Mouse (Mus musculus) forebrain, postnatal 0 days (tissue): Measurements from ENCODE around the gene Gna12. TPM values are rescaled to one million over a fixed set of nuclear protein-coding genes. Genes with fewer than 3 reads are reported as not detected.

Source experiments
- ATAC-seq: fragments of 200-750 bp; cut with Nextera tagmentation; 2 replicates; pipeline ENCODE4 v1.8.0; 2017; ENCODE audit warnings: mild to moderate bottlenecking, moderate library complexity
- DNase-seq: peaks from one replicate; pipeline ENCODE4 v3.0.0-alpha.2; 2015
- H3K27ac ChIP-seq: fragments of 300-500 bp; sonication (generic); 2 replicates; pipeline ENCODE4 v1.5.1; 2014; ENCODE audit warnings: low read depth, mild to moderate bottlenecking, antibody characterized with exemption, low read length, moderate library complexity, mixed read lengths
- H3K27me3 ChIP-seq: fragments of 300-500 bp; sonication (generic); 2 replicates; pipeline ENCODE4 v1.6.1; 2014; ENCODE audit warnings: mild to moderate bottlenecking, low read length, mixed read lengths; ENCODE audit not compliant: insufficient read depth
- H3K36me3 ChIP-seq: fragments of 300-500 bp; sonication (generic); 2 replicates; pipeline ENCODE4 v1.6.1; 2014; ENCODE audit warnings: mild to moderate bottlenecking, moderate library complexity; ENCODE audit not compliant: insufficient read depth
- H3K4me1 ChIP-seq: fragments of 300-500 bp; sonication (generic); 2 replicates; pipeline ENCODE4 v1.6.1; 2014; ENCODE audit warnings: antibody characterized with exemption; ENCODE audit not compliant: insufficient read depth
- H3K4me2 ChIP-seq: fragments of 300-500 bp; sonication (generic); 2 replicates; pipeline ENCODE4 v1.6.1; 2014; ENCODE audit warnings: low read depth, mild to moderate bottlenecking, moderate library complexity
- H3K4me3 ChIP-seq: fragments of 300-500 bp; sonication (generic); 2 replicates; pipeline ENCODE4 v1.5.1; 2014; ENCODE audit warnings: low read depth, low read length, mixed read lengths
- H3K9ac ChIP-seq: fragments of 300-500 bp; sonication (generic); 2 replicates; pipeline ENCODE4 v1.6.1; 2014; ENCODE audit warnings: mild to moderate bottlenecking
- H3K9me3 ChIP-seq: fragments of 300-500 bp; sonication (generic); 2 replicates; pipeline ENCODE4 v1.6.1; 2016; ENCODE audit warnings: low read length
- CTCF ChIP-seq: sonication (generic); IDR thresholded peaks from 2 replicates; pipeline ENCODE4 v1.5.1; 2016; ENCODE audit warnings: antibody characterized with exemption, control low read depth, low read depth
- WGBS: fragments of 180-500 bp; shearing (Covaris S2); extraction: QIAGEN DNeasy Blood & Tissue Kit; methylation state at CpG from one replicate; pipeline ENCODE4 v1.1.7; 2014; 5-methylcytosine and 5-hydroxymethylcytosine counted together
- polyA plus RNA-seq: library from polyadenylated mRNA; unstranded; fragments of >200 nt; fragmentation: Nextera tagmentation; extraction: Ambion mirVana; gene quantifications from 2 replicates; pipeline ENCODE4 v1.2.1, GENCODE M21; 2015
- total RNA-seq: library from RNA; depleted of rRNA; stranded (reverse); fragments of >200 nt; gene quantifications from 2 replicates; pipeline ENCODE4 v1.2.3, GENCODE M21; 2014

The Gna12 gene
- total and polyA plus RNA-seq, 2 experiments from 2014 or later, result 39.0 to 138 TPM

DNA sequence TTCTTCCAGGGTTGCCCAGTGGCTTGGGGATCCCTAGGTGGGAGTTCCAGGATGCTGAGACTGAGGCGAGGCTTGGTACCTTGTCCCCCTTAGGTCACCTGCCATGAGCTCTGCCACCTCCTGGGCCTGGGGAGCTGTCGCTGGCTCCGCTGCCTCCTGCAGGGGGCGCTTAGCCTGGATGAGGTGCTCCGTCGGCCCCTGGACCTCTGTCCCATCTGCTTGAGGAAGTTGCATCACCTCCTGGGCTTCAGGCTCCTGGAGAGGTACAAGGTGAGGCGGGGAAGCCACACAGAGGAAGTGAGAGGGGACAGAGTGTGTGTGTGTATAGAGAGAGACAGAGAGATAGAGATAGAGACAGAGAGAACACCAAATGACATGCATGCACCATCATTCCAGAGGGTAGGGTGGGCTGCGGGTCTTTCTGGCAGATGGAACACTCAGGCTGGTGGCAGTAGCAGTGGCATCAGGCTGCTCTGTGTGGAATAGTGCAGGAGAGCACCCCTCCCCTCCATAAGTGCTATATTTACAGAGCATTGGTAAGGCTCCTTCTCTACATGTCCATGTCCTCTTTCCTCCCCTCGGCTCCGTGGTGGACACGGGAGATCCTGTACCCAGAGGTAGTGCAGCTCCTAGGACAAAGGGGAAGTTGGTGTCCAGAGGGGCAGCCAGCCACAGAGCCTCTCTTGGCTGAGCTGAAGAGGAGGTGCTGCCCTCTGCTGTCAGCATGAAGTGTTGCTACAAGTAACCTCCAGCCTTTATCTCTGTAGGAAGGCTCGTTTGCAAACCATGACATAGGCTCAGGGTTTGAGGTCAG lies 81.0 kb downstream of the Gna12 start:
- H3K36me3 ChIP-seq, result no peaks in the 10 kb centered on the region
- H3K4me2 ChIP-seq, result peak overlapping the region; percentile 30
- no peaks in the 10 kb centered on the region for H3K27me3 ChIP-seq
- no peaks in the 10 kb centered on the region for H3K9me3 ChIP-seq
- H3K27ac ChIP-seq, result 0 out of 2 replicates have a peak overlapping the region, but pooled peaks have one; percentile 4
- no peak overlapping the region for H3K9ac ChIP-seq
- no peak overlapping the region for H3K4me3 ChIP-seq
- peak; percentile 92 for TF ChIP-seq CTCF
- no peaks in the 10 kb centered on the region for H3K4me1 ChIP-seq
- DNase-seq (peak; percentile 81), ATAC-seq (peak; percentile 88)
- WGBS, result 17% methylated on average over 12 of the region's 12 CpGs

DNA sequence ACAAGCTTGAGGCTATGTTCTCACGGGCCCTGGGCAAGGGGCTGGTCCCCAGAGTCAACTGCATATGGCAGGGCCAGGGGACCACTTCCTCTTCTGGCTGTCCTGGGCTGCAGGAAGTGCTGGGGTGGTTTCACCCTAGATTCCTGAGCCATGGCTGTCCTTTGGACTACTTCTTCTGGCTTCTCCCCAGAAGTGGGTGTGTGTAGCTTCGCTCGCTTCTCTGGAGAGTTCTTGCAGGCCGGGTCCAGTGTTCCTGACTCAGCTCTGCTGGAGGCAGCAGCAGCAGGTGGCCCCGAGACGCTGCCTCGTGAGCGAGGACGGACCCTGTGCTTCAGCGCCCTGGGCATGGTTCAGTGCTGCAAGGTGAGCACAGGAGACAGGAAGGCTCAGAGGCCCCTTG lies 81.8 kb downstream of the Gna12 start:
- Histone ChIP-seq H3K4me1 (no peaks in the 10 kb centered on the region), H3K36me3 (no peaks in the 10 kb centered on the region), H3K9ac (no peak overlapping the region), H3K9me3 (no peaks in the 10 kb centered on the region), H3K4me3 (no peak overlapping the region), H3K27ac (no peak overlapping the region), H3K27me3 (no peaks in the 10 kb centered on the region), H3K4me2 (no peak overlapping the region)
- TF ChIP-seq CTCF, result no peak
- DNase-seq (no peak), ATAC-seq (no peak)
- WGBS, result 88% methylated on average over 10 of the region's 10 CpGs

DNA sequence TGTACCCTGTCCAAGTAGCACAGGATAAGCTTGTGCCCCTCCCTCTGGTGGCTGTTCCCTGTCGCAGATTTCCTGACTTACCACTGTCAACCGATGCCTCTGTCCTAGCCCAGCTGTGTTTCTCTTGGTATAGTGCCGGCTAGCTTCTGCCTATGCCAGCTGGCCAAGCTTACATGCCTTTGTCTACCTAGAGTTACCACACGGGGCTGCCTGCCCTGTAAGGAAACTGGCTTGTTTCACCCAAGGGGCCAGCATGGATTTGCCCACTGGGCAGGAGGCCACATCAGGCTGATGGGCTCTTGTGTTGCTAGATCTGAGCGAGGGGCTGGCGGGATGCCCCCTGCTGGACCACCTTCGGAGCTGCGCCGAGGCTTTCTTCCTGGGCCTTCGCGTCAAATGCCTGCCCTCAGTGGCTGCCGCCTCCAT lies 86.5 kb downstream of the Gna12 start:
- H3K27ac ChIP-seq, result no peak overlapping the region
- no peaks in the 10 kb centered on the region for H3K36me3 ChIP-seq
- DNase-seq (peak; percentile 66), ATAC-seq (peak; percentile 91)
- H3K4me3 ChIP-seq, result no peak overlapping the region
- no peak overlapping the region for H3K9ac ChIP-seq
- no peaks in the 10 kb centered on the region for H3K4me1 ChIP-seq
- no peaks in the 10 kb centered on the region for H3K27me3 ChIP-seq
- TF ChIP-seq CTCF, result peak; percentile 33; the same call in 1 of the 2 replicates
- 27% methylated on average over 12 of the region's 12 CpGs for WGBS
- no peak overlapping the region for H3K4me2 ChIP-seq
- no peaks in the 10 kb centered on the region for H3K9me3 ChIP-seq

DNA sequence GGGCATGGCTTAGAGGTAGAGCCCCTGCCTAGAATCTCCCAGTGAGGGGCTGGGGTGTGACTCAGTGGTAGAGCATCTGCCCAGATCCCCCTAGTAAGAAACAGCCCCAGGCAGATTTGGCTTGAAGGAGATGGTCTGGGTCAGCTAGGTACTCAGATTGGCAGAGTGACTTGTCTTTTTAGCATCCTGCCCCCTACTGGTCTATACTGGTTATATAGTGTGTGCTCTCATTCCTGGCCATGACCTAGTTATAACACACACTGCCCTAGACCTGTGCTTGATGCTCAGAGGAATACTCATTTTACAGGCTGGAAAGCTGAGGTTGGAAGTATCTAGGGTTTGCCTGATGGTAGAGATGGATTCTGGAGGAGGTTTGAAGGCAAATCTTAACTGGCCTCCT lies 88.4 kb downstream of the Gna12 start:
- Histone ChIP-seq H3K4me3 (no peak overlapping the region), H3K36me3 (no peaks in the 10 kb centered on the region), H3K4me2 (no peak overlapping the region), H3K4me1 (no peaks in the 10 kb centered on the region), H3K9me3 (no peaks in the 10 kb centered on the region), H3K9ac (no peak overlapping the region), H3K27me3 (no peaks in the 10 kb centered on the region), H3K27ac (no peak overlapping the region)
- peak; percentile 33 for TF ChIP-seq CTCF
- DNase-seq, result no peak
- ATAC-seq, result no peak

DNA sequence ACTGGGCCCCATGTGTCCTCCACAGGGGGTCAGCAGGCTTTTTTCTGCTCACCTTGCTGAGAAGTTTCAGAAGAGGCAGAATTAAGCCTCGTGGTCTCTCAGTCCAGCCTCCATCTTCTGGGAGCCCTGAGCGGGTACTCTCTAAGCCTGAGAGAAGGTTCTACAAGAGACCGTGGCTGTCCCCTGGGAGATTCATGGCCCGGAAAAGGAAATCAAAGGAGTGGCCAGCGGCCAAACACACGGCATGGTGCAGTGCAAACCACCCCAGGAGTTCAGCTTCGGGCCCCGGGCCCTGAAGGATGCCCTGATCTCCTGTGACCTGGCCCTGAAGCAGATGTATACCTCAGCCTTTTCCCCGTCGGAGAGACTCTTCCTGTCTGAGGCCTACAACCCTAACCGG lies 89.2 kb downstream of the Gna12 start:
- 80% methylated on average over 11 of the region's 11 CpGs for WGBS
- Histone ChIP-seq H3K9me3 (no peaks in the 10 kb centered on the region), H3K4me3 (no peak overlapping the region), H3K4me1 (no peaks in the 10 kb centered on the region), H3K27ac (no peak overlapping the region), H3K4me2 (no peak overlapping the region), H3K9ac (no peak overlapping the region), H3K27me3 (no peaks in the 10 kb centered on the region), H3K36me3 (no peaks in the 10 kb centered on the region)
- TF ChIP-seq CTCF, result no peak
- no peak for DNase-seq
- no peak for ATAC-seq

DNA sequence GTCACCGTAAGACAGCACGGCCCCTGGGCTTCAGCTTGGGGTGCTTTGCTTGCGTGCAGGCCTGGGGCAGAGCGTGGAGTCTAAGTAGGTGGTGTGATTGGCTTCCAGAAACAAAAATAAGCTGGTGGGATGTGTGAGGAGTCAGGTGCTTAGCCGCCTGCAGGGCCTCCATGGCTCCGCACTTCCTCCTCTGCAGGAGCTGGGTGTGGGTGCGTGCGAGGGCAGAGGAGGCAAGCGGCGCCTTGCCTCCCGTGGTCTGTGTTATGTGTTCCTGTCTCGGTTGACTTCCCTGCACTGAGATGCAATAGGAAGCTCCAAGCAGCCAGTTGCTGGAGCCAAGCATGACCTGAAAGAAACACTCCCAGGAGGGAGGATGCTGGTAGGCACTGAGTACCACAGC lies 90.4 kb downstream of the Gna12 start:
- WGBS, result 88% methylated on average over 12 of the region's 12 CpGs
- Histone ChIP-seq H3K36me3 (no peaks in the 10 kb centered on the region), H3K4me3 (no peak overlapping the region), H3K4me2 (no peak overlapping the region), H3K9ac (no peak overlapping the region), H3K4me1 (peaks cover 4% of the 10 kb centered on the region; the same call in 1 of the 2 replicates), H3K27ac (no peak overlapping the region), H3K9me3 (no peaks in the 10 kb centered on the region), H3K27me3 (0 out of 2 replicates have a peak, but pooled peaks cover 7% of the 10 kb centered on the region)
- DNase-seq, result no peak
- ATAC-seq, result no peak
- TF ChIP-seq CTCF, result no peak

DNA sequence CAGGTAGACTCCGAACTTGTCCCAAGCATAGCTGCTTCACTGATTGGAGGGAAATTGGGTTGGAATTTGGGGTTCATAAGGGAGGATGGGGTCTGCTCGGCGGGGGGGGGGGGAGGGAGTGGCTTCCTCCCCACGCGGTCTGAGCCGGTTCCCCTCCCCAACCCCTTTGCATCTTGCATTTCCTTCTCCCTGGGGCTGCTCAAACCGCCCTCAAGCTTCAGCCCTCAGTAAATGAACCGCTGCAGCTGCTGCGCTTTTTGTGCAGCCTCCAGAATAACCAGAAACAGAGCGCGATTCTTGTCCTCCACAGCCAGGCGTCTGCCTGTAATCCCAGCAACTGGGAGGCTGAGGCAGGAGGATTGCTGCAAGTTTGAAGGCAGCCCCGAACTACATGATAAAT lies 94.1 kb downstream of the Gna12 start:
- no peak overlapping the region for H3K4me3 ChIP-seq
- ATAC-seq, result no peak
- H3K27me3 ChIP-seq, result 0 out of 2 replicates have a peak, but pooled peaks cover 7% of the 10 kb centered on the region
- no peaks in the 10 kb centered on the region for H3K36me3 ChIP-seq
- peaks cover 4% of the 10 kb centered on the region; the same call in 1 of the 2 replicates for H3K4me1 ChIP-seq
- H3K9me3 ChIP-seq, result no peaks in the 10 kb centered on the region
- no peak for DNase-seq
- no peak overlapping the region for H3K9ac ChIP-seq
- no peak overlapping the region for H3K4me2 ChIP-seq
- no peak overlapping the region for H3K27ac ChIP-seq
- 27% methylated on average over 13 of the region's 13 CpGs for WGBS
- no peak for TF ChIP-seq CTCF
